Mouse (Mus musculus) kidney, adult 8-10 months (tissue): ENCODE data around the gene Arglu1.

Experiments
- DNase-seq, 2 experiments: peaks; one replicate each; pipeline ENCODE4 v3.0.0; 2022

Arglu1 gene

GRCm38 (mm10) chr8:8658426-8659224 is 31.7 kb downstream of the Arglu1 start:
- DNase-seq, result peak; percentile 69 to 76

DNA sequence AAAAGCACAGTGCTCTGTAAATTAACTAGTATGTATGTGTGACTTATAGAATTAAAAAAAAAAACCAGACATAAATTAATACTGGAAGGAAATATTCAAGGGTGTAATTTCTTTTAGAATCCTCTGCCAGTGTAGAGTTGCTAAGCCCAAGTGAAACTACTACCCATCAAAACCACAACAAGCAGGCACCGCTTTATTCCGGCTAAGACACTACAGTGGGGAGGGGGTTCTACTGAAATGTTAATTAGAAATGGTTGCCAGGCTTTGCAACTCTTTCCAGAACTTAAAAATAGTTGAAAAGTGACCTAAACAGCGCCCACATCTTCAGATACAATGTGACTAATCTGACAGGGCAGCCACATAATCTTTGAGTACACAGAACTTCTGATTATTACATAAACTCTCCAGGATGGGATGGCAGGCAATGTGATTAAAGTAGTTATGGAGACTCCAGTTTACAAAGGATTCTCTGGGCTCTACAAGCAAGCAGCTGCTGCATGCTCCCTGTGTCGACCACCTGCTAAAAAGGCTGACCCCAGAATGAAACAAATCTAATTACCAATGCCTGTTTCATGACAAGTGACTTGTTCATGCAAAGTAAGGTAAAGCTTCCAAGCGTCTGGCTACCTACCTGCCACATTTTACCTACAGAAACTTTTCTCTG is 32.5 kb downstream of the Arglu1 start:
- no peak for DNase-seq

- no peak for DNase-seq
These were observed 33.5 kb downstream of the Arglu1 start for GRCm38 (mm10) chr8:8656578-8657441.

- DNase-seq, result no peak
These were observed 34.7 kb downstream of the Arglu1 start for GRCm38 (mm10) chr8:8655346-8656340.

GRCm38 (mm10) chr8:8653906-8654489 is 36.3 kb downstream of the Arglu1 start:
- DNase-seq, result no peak

DNA sequence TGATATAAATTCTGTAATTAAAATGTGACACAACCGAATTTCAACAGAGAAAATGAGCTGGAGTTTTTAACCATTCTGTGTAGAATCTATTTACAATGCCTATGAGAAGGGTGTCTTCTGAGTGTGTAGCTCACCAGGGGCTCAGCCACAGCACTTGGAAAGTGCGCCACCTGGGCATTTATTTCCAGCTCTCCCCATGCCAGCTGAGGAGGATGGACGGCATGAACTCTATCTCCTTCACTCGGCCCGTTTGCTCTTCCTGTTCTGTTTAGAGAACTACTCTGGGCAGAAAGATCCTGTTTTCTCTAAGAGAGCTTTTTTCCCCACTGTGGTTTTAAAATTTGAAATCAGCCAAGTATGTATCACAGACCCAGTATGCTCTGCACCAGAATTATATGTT is 37.0 kb downstream of the Arglu1 start:
- DNase-seq, result no peak

DNA sequence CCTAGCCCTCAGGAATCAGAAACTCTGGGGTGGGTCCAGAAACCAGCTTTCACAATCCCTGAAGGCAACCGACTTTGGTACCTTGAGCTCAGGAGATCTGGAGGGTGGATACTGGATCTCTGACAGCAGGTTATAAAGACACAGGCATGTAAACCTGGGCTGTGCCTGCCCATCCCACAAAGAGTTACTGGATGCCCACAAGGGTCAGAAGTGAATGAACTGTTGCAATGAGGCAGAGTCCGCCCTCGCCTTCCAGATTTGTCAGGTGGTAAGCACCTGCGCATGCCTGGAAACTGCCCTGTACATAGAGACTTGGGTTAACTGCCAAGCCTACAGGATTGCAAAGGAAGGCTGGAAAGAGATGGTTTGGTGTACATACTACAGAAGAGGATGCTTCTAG is 37.9 kb downstream of the Arglu1 start:
- no peak for DNase-seq

DNA sequence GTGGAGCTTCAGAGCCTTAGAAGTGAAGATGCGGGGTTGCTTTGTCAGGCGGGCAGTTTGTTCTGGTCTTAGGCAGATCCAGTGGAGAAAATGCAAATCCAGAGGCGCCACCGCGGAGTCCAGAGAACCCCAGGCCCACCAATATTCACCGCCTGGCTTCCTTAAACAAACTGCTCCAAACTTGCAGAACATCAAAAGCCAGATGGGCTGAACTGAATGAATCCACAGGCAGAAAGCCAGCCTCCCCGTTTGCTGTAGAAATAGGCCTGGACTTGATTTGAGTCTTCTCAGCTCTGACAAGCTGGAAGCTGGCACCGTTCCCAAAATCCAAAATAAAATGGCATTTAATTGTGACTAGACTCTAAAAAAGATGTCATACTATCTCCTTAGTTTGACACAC is 40.4 kb downstream of the Arglu1 start:
- DNase-seq, result no peak

DNA sequence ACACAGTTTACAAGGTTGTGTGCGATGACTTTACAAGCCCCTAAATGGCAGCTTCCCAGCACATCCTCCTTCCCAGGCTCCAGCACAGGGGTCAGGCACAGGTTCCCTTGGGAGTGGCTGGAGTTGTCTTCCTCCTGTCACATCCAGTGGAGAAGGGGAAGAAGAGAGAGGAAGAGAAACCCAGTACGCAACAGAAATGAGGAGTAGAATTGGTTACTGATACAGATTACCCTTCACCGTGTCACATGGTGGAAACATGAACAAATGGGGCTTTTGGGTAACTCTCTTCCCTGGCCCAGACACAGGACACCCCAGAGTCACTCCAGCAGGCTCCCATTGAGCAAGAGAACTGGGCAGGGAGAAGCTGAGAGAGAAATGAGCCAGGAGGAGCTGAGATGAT is 40.8 kb downstream of the Arglu1 start:
- DNase-seq, result no peak

GRCm38 (mm10) chr8:8648686-8649085 is 41.6 kb downstream of the Arglu1 start:
- no peak for DNase-seq

- DNase-seq, result no peak
These were observed 42.5 kb downstream of the Arglu1 start for GRCm38 (mm10) chr8:8647824-8648223.

DNA sequence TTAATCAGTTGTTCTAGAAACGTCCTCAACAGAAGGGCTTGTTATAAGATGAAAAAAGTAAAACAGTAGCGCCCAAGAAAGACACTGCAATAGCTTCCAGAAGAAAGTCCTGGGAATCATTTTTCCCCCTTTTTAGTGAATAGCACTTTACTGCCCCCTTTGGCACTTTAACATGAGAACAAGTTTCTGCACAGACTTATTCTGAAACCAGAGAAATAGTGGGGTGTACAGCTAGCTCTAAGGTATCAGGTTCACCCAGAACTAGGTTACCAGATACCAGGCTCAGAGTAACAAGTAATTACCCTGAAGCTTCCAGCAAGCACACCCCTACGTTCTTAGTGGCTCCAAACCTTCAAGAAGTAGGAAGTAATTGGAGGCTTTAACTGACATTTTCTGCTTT is 43.0 kb downstream of the Arglu1 start:
- no peak for DNase-seq

DNA sequence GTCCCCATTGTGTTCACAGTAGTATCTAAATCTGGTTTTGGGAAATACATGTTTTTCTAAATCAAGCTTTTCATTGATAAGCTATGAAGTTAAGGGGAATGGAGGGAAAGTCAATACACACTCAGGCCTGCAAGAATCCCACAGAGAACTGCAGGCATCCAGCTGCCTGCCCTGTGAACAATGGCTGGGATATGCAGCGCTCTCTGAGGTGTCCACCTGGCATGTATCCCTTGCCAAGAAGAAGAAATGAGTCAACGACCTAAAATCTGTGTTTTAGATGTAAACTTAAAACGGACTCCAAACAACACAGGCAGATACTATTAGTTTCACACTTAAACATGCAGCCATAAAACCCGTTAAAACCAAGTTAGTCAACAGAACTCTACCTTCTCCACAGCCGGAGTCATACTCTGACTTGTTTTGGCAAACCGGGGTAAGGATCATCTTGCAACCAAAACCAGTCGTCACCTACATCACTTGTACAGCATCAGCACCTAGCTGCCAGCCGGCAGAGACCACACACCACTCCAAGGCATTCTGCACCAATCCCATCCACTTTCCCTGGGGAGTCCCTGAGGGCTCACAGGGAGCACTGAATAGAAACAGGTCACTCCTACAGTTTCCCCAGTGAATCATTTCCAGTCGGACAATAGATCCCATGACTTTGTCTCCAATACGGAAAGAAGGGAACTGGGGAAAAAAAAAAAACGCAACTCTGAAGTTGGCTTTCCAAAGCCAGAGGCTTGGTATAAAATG is 46.0 kb downstream of the Arglu1 start:
- no peak for DNase-seq

- DNase-seq, result no peak
These were observed 50.1 kb downstream of the Arglu1 start for GRCm38 (mm10) chr8:8640264-8640588.

- peak in 1 of 2 experiments; percentile 25 for DNase-seq
These were observed 50.6 kb downstream of the Arglu1 start for GRCm38 (mm10) chr8:8639569-8640263.

DNA sequence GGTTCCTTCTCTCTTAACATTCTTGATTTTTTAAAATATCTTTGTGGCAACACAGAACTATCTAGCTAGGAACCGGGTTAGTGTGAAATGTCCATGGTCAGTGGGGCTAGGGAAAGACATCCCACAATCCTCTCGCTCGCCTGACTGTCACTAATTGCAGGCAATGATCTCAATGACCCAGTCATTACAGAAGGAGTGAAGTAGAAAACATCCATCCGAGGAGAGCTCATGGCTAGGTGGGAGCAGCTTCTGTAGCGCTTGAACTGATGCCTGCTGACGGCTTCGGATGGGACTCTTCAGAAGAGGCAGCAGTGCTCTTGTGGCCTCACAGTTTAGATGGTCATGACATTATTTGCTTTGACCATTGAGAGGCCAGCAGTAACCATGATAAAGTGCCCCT is 58.9 kb downstream of the Arglu1 start:
- DNase-seq, result no peak

DNA sequence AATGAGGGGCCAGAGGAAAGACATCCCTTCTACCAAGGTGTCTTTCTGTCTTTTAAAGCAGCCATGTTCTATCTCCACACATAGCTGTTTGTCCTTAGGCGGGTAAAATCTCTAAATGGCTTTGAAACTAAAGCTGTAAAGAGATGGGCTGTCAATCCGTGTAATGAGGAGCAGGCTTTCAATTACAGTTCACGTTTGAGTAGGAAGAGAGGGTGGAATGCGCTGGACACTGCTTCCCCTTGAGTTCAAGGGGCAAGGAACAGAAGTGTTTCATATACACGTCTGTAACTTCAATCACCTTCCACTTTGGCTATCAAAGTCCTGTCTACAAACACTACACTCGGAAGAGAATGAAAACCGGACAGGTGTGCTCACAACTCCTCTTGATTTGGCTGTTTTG is 66.3 kb downstream of the Arglu1 start:
- no peak for DNase-seq

GRCm38 (mm10) chr8:8623486-8623885 is 66.8 kb downstream of the Arglu1 start:
- DNase-seq, result peak; percentile 18 to 35

- no peak for DNase-seq
These were observed 67.8 kb downstream of the Arglu1 start for GRCm38 (mm10) chr8:8622476-8622875.

GRCm38 (mm10) chr8:8622031-8622430 is 68.3 kb downstream of the Arglu1 start:
- no peak for DNase-seq
